Mouse (Mus musculus): ENCODE measurements around the gene Mrps18b. TPM values are rescaled to one million over a fixed set of nuclear protein-coding genes. Genes with fewer than 3 reads are reported as not detected.
"Not testable (repeated sequence)": the region's sequence is repeated elsewhere in the genome, so short reads cannot be mapped to it uniquely, and the experiment has no call there.

Gene Mrps18b
- polyA plus RNA-seq, 1 experiment from 2014 or later: 65.8 TPM

- Histone ChIP-seq H3K4me3 (ENCODE audit: control insufficient read depth in 1 of 2, insufficient read depth in 1 of 2, low read depth in 1 of 2, low read length in 2 of 2) (no peak overlapping the region), H3K27me3 (ENCODE audit: control insufficient read depth, insufficient read depth, low read length) (no peaks in the 10 kb centered on the region), H3K36me3 (ENCODE audit: control insufficient read depth, insufficient read depth, low read length) (no peaks in the 10 kb centered on the region), H3K9ac (ENCODE audit: low read length) (no peak overlapping the region), H3K4me1 (ENCODE audit: control insufficient read depth in 2 of 2, insufficient read depth in 2 of 2, low read length in 2 of 2) (no peaks in the 10 kb centered on the region), H3K4me2 (ENCODE audit: low read length) (no peak overlapping the region), H3K9me3 (ENCODE audit: control insufficient read depth, low read length) (0 out of 2 replicates have a peak, but pooled peaks cover 2% of the 10 kb centered on the region), H3K27ac (replicated peaks in 1 of 2; ENCODE audit: control insufficient read depth in 1 of 2, insufficient read depth in 1 of 2, low read depth in 2 of 2, low read length in 2 of 2) (no peak overlapping the region)
- 43% methylated on average over 2 of the region's 2 CpGs for WGBS
- ATAC-seq (ENCODE audit: insufficient number of reproducible peaks, insufficient read depth, low FRiP score, low read depth): no peak
Observed at GRCm38 (mm10) chr17:35939108-35939507, 22.9 kb upstream of the Mrps18b start.

- Histone ChIP-seq H3K27ac (replicated peaks in 1 of 2; ENCODE audit: control insufficient read depth in 1 of 2, insufficient read depth in 1 of 2, low read depth in 2 of 2, low read length in 2 of 2) (no peak overlapping the region), H3K4me1 (ENCODE audit: control insufficient read depth in 2 of 2, insufficient read depth in 2 of 2, low read length in 2 of 2) (no peaks in the 10 kb centered on the region), H3K4me2 (ENCODE audit: low read length) (no peak overlapping the region), H3K27me3 (ENCODE audit: control insufficient read depth, insufficient read depth, low read length) (no peaks in the 10 kb centered on the region), H3K9ac (ENCODE audit: low read length) (no peak overlapping the region), H3K4me3 (ENCODE audit: control insufficient read depth in 1 of 2, insufficient read depth in 1 of 2, low read depth in 1 of 2, low read length in 2 of 2) (no peak overlapping the region), H3K9me3 (ENCODE audit: control insufficient read depth, low read length) (0 out of 2 replicates have a peak, but pooled peaks cover 2% of the 10 kb centered on the region), H3K36me3 (ENCODE audit: control insufficient read depth, insufficient read depth, low read length) (no peaks in the 10 kb centered on the region)
- ATAC-seq (ENCODE audit: insufficient number of reproducible peaks, insufficient read depth, low FRiP score, low read depth): no peak
- WGBS: 33% methylated on average over 2 of the region's 2 CpGs
Observed at GRCm38 (mm10) chr17:35937700-35938348, 21.6 kb upstream of the Mrps18b start.

- ATAC-seq (ENCODE audit: insufficient number of reproducible peaks, insufficient read depth, low FRiP score, low read depth); H3K27me3 ChIP-seq (ENCODE audit: control insufficient read depth, insufficient read depth, low read length); H3K27ac ChIP-seq (replicated peaks in 1 of 2; ENCODE audit: control insufficient read depth in 1 of 2, insufficient read depth in 1 of 2, low read depth in 2 of 2, low read length in 2 of 2); H3K4me2 ChIP-seq (ENCODE audit: low read length); H3K4me3 ChIP-seq (ENCODE audit: control insufficient read depth in 1 of 2, insufficient read depth in 1 of 2, low read depth in 1 of 2, low read length in 2 of 2); H3K9ac ChIP-seq (ENCODE audit: low read length); H3K9me3 ChIP-seq (ENCODE audit: control insufficient read depth, low read length); H3K4me1 ChIP-seq (ENCODE audit: control insufficient read depth in 2 of 2, insufficient read depth in 2 of 2, low read length in 2 of 2): not testable (repeated sequence)
- 87% methylated on average over 14 of the region's 14 CpGs for WGBS
- H3K36me3 ChIP-seq (ENCODE audit: control insufficient read depth, insufficient read depth, low read length): peaks cover 11% of the 10 kb centered on the region
Observed at GRCm38 (mm10) chr17:35935763-35936162, 19.6 kb upstream of the Mrps18b start.

- H3K4me2 ChIP-seq (ENCODE audit: low read length): no peak overlapping the region
- H3K4me1 ChIP-seq (ENCODE audit: control insufficient read depth in 2 of 2, insufficient read depth in 2 of 2, low read length in 2 of 2): no peaks in the 10 kb centered on the region
- 83% methylated on average over 4 of the region's 4 CpGs for WGBS
- H3K27me3 ChIP-seq (ENCODE audit: control insufficient read depth, insufficient read depth, low read length): no peaks in the 10 kb centered on the region
- H3K36me3 ChIP-seq (ENCODE audit: control insufficient read depth, insufficient read depth, low read length): peaks cover 42% of the 10 kb centered on the region
- H3K27ac ChIP-seq (replicated peaks in 1 of 2; ENCODE audit: control insufficient read depth in 1 of 2, insufficient read depth in 1 of 2, low read depth in 2 of 2, low read length in 2 of 2): no peak overlapping the region
- H3K4me3 ChIP-seq (ENCODE audit: control insufficient read depth in 1 of 2, insufficient read depth in 1 of 2, low read depth in 1 of 2, low read length in 2 of 2): no peak overlapping the region
- no peak for ATAC-seq (ENCODE audit: insufficient number of reproducible peaks, insufficient read depth, low FRiP score, low read depth)
- no peak overlapping the region for H3K9ac ChIP-seq (ENCODE audit: low read length)
- H3K9me3 ChIP-seq (ENCODE audit: control insufficient read depth, low read length): no peaks in the 10 kb centered on the region
Observed at GRCm38 (mm10) chr17:35932608-35933007, 16.4 kb upstream of the Mrps18b start.

GRCm38 (mm10) chr17:35930627-35931026 lies 14.4 kb upstream of the Mrps18b start:
- Histone ChIP-seq H3K9ac (ENCODE audit: low read length) (no peak overlapping the region), H3K4me1 (ENCODE audit: control insufficient read depth in 2 of 2, insufficient read depth in 2 of 2, low read length in 2 of 2) (no peaks in the 10 kb centered on the region), H3K9me3 (ENCODE audit: control insufficient read depth, low read length) (no peaks in the 10 kb centered on the region), H3K27me3 (ENCODE audit: control insufficient read depth, insufficient read depth, low read length) (no peaks in the 10 kb centered on the region), H3K4me3 (ENCODE audit: control insufficient read depth in 1 of 2, insufficient read depth in 1 of 2, low read depth in 1 of 2, low read length in 2 of 2) (no peak overlapping the region), H3K4me2 (ENCODE audit: low read length) (no peak overlapping the region), H3K27ac (replicated peaks in 1 of 2; ENCODE audit: control insufficient read depth in 1 of 2, insufficient read depth in 1 of 2, low read depth in 2 of 2, low read length in 2 of 2) (no peak overlapping the region), H3K36me3 (ENCODE audit: control insufficient read depth, insufficient read depth, low read length) (peaks cover 61% of the 10 kb centered on the region)
- ATAC-seq (ENCODE audit: insufficient number of reproducible peaks, insufficient read depth, low FRiP score, low read depth): no peak; the same call in 1 of the 2 replicates
- WGBS: 100% methylated on average over 12 of the region's 12 CpGs

- Histone ChIP-seq H3K9ac (ENCODE audit: low read length) (no peak overlapping the region), H3K4me2 (ENCODE audit: low read length) (no peak overlapping the region), H3K27me3 (ENCODE audit: control insufficient read depth, insufficient read depth, low read length) (no peaks in the 10 kb centered on the region), H3K36me3 (ENCODE audit: control insufficient read depth, insufficient read depth, low read length) (peaks cover 72% of the 10 kb centered on the region), H3K9me3 (ENCODE audit: control insufficient read depth, low read length) (no peaks in the 10 kb centered on the region), H3K27ac (replicated peaks in 1 of 2; ENCODE audit: control insufficient read depth in 1 of 2, insufficient read depth in 1 of 2, low read depth in 2 of 2, low read length in 2 of 2) (no peak overlapping the region), H3K4me1 (ENCODE audit: control insufficient read depth in 2 of 2, insufficient read depth in 2 of 2, low read length in 2 of 2) (no peaks in the 10 kb centered on the region), H3K4me3 (ENCODE audit: control insufficient read depth in 1 of 2, insufficient read depth in 1 of 2, low read depth in 1 of 2, low read length in 2 of 2) (no peak overlapping the region)
- ATAC-seq (ENCODE audit: insufficient number of reproducible peaks, insufficient read depth, low FRiP score, low read depth): no peak
- 97% methylated on average over 2 of the region's 2 CpGs for WGBS
Observed at GRCm38 (mm10) chr17:35929534-35929933, 13.3 kb upstream of the Mrps18b start.

GRCm38 (mm10) chr17:35927471-35927870 lies 11.3 kb upstream of the Mrps18b start:
- Histone ChIP-seq H3K27me3 (ENCODE audit: control insufficient read depth, insufficient read depth, low read length) (no peaks in the 10 kb centered on the region), H3K27ac (replicated peaks in 1 of 2; ENCODE audit: control insufficient read depth in 1 of 2, insufficient read depth in 1 of 2, low read depth in 2 of 2, low read length in 2 of 2) (no peak overlapping the region), H3K9ac (ENCODE audit: low read length) (no peak overlapping the region), H3K4me1 (ENCODE audit: control insufficient read depth in 2 of 2, insufficient read depth in 2 of 2, low read length in 2 of 2) (no peaks in the 10 kb centered on the region), H3K9me3 (ENCODE audit: control insufficient read depth, low read length) (no peaks in the 10 kb centered on the region), H3K4me2 (ENCODE audit: low read length) (no peak overlapping the region), H3K36me3 (ENCODE audit: control insufficient read depth, insufficient read depth, low read length) (peaks cover 83% of the 10 kb centered on the region), H3K4me3 (ENCODE audit: control insufficient read depth in 1 of 2, insufficient read depth in 1 of 2, low read depth in 1 of 2, low read length in 2 of 2) (no peak overlapping the region)
- no peak for ATAC-seq (ENCODE audit: insufficient number of reproducible peaks, insufficient read depth, low FRiP score, low read depth)
- 3% methylated on average over 1 of the region's 1 CpGs for WGBS

GRCm38 (mm10) chr17:35923281-35923680 lies 7.1 kb upstream of the Mrps18b start:
- Histone ChIP-seq H3K36me3 (ENCODE audit: control insufficient read depth, insufficient read depth, low read length) (peaks cover 51% of the 10 kb centered on the region), H3K9me3 (ENCODE audit: control insufficient read depth, low read length) (no peaks in the 10 kb centered on the region), H3K4me3 (ENCODE audit: control insufficient read depth in 1 of 2, insufficient read depth in 1 of 2, low read depth in 1 of 2, low read length in 2 of 2) (no peak overlapping the region), H3K27ac (replicated peaks in 1 of 2; ENCODE audit: control insufficient read depth in 1 of 2, insufficient read depth in 1 of 2, low read depth in 2 of 2, low read length in 2 of 2) (no peak overlapping the region), H3K27me3 (ENCODE audit: control insufficient read depth, insufficient read depth, low read length) (no peaks in the 10 kb centered on the region), H3K4me1 (ENCODE audit: control insufficient read depth in 2 of 2, insufficient read depth in 2 of 2, low read length in 2 of 2) (peaks cover 5 to 27% of the 10 kb centered on the region in 2 experiments), H3K4me2 (ENCODE audit: low read length) (no peak overlapping the region), H3K9ac (ENCODE audit: low read length) (no peak overlapping the region)
- 84% methylated on average over 4 of the region's 4 CpGs for WGBS
- no peak for ATAC-seq (ENCODE audit: insufficient number of reproducible peaks, insufficient read depth, low FRiP score, low read depth)

Measured in heart, embryonic 14.5 days (tissue).